Mouse (Mus musculus) stomach, postnatal 0 days (tissue): ENCODE data around the gene Gramd4.

Experiments
- CTCF ChIP-seq: IDR thresholded peaks from 2 replicates; pipeline ENCODE4 v1.5.1; 2016; ENCODE audit warnings: antibody characterized with exemption, low read depth, mild to moderate bottlenecking, moderate library complexity
- EP300 ChIP-seq: optimal IDR thresholded peaks from 2 replicates; pipeline ENCODE3; 2016; ENCODE audit warnings: antibody characterized with exemption

DNA sequence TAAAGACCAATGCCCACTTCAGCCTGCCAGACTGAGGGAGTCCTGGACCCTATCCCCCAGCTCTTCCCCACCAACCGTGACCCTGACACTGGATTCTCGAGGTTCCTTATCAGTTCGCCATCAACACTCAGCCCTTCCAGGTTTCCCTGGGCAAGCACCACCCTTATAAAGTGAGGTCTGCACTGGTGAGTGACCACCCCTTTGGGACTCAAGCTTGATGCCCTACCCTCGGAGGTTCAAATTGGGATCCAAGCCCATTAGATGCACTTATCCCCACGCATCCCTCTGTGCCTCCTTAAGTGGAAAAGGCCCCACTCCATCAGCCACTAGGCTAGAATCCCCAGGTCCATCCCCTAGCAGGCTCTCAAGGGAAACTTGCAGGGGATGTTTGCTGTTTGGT is 126.6 kb downstream of the Gramd4 start:
- TF ChIP-seq CTCF (no peak), EP300 (no peak)
